Mouse (Mus musculus) stomach, embryonic 15.5 days (tissue): ENCODE data around the gene Slc26a9. TPM values are rescaled to one million over a fixed set of nuclear protein-coding genes. Genes with fewer than 3 reads are reported as not detected.

Experiments used
- ATAC-seq: fragments of 200-750 bp; cut with Nextera tagmentation; 2 replicates; pipeline ENCODE4 v1.8.0; 2017; ENCODE audit warnings: low read depth, moderate number of reproducible peaks, moderate TSS enrichment; ENCODE audit not compliant: insufficient read depth, low FRiP score
- H3K27ac ChIP-seq: fragments of 300-500 bp; sonication (generic); 2 replicates; pipeline ENCODE4 v1.5.1; 2015; ENCODE audit warnings: mild to moderate bottlenecking, inconsistent platforms
- H3K27me3 ChIP-seq: fragments of 300-500 bp; sonication (generic); replicated peaks from 2 replicates; pipeline ENCODE4 v1.6.1; 2015; ENCODE audit warnings: inconsistent platforms
- H3K36me3 ChIP-seq: fragments of 300-500 bp; sonication (generic); 2 replicates; pipeline ENCODE4 v1.6.1; 2015; ENCODE audit warnings: inconsistent platforms
- H3K4me1 ChIP-seq: fragments of 300-500 bp; sonication (generic); 2 replicates; pipeline ENCODE4 v1.6.1; 2015; ENCODE audit warnings: inconsistent platforms
- H3K4me2 ChIP-seq: fragments of 300-500 bp; sonication (generic); 2 replicates; pipeline ENCODE4 v1.6.1; 2015; ENCODE audit warnings: mild to moderate bottlenecking, inconsistent platforms
- H3K4me3 ChIP-seq: fragments of 300-500 bp; sonication (generic); replicated peaks from 2 replicates; pipeline ENCODE4 v1.5.1; 2015; ENCODE audit warnings: inconsistent platforms
- H3K9ac ChIP-seq: fragments of 300-500 bp; sonication (generic); 2 replicates; pipeline ENCODE4 v1.6.1; 2015; ENCODE audit warnings: inconsistent platforms
- H3K9me3 ChIP-seq: fragments of 300-500 bp; sonication (generic); 2 replicates; pipeline ENCODE4 v1.6.1; 2016; ENCODE audit warnings: inconsistent platforms
- WGBS: fragments of 180-500 bp; shearing (Covaris S2); methylation state at CpG from one replicate; pipeline ENCODE4 v1.1.7; 2015; 5-methylcytosine and 5-hydroxymethylcytosine counted together
- polyA plus RNA-seq: library from polyadenylated mRNA; unstranded; fragments of >200 nt; fragmentation: Nextera tagmentation; extraction: Ambion mirVana; gene quantifications from 2 replicates; pipeline ENCODE4 v1.2.1, GENCODE M21; 2015

Gene Slc26a9
- polyA plus RNA-seq, 1 experiment from 2014 or later, result 5.1 TPM

DNA sequence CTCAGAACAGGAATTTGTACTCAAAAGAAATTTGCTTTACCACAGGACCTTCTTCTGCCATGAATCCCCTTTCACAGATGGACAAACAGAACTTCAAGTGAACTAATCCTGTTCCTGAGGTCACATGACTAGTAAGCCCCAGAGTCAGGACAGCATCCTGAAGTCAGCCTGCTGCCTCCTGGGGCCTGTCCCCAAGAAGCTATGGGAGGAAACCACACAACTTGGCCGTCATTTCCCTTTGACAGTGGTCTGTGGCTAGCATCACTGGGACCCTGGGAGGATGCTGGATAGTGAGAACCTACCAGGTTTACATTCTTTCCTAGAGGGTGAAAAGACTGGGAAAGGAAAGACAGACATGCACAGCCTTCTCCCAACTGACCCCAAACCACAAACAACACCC is 5.1 kb upstream of the Slc26a9 start:
- Histone ChIP-seq H3K4me3 (no peak overlapping the region), H3K4me1 (0 out of 2 replicates have a peak, but pooled peaks cover 3% of the 10 kb centered on the region), H3K9me3 (no peaks in the 10 kb centered on the region), H3K27me3 (no peaks in the 10 kb centered on the region), H3K9ac (no peak overlapping the region), H3K27ac (no peak overlapping the region), H3K4me2 (no peak overlapping the region), H3K36me3 (no peaks in the 10 kb centered on the region)
- ATAC-seq, result no peak
- 76% methylated on average over 1 of the region's 1 CpGs for WGBS

DNA sequence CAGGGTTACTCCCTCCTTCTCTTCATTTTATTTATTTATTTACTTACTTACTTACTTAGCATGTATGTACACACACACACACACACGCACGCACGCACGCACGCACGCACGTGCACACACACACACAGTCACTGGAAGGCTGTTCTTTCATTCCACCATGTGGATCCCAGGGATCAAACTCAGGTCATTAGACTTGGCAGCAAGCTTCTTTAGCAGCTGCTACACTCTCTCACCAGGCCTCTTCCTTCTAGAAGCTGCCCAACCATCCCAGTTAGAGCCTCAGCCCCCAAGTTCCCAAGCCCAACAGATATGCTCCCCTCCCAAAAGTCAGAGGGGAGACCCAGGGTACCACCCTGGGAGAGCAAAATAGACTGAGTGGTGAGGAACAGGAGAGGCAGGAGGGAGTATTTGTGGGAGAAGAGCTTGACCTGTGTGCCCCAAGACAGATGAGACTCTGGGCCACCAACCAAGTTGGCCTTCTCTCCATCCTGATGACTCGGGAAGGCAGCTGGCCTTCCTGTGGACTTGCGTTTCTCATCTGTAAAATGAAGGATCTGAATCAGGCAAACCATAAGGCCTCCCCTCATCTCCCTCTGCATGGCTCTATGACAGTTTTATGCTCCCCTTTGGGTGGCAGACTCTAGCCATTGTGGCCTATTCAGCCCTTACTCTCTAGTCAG is 4.2 kb upstream of the Slc26a9 start:
- no peak for ATAC-seq
- H3K4me3 ChIP-seq, result no peak overlapping the region
- H3K36me3 ChIP-seq, result no peaks in the 10 kb centered on the region
- H3K9ac ChIP-seq, result no peak overlapping the region
- no peaks in the 10 kb centered on the region for H3K4me1 ChIP-seq
- no peaks in the 10 kb centered on the region for H3K27me3 ChIP-seq
- WGBS, result 84% methylated on average over 9 of the region's 9 CpGs
- no peak overlapping the region for H3K27ac ChIP-seq
- no peak overlapping the region for H3K4me2 ChIP-seq
- no peaks in the 10 kb centered on the region for H3K9me3 ChIP-seq

DNA sequence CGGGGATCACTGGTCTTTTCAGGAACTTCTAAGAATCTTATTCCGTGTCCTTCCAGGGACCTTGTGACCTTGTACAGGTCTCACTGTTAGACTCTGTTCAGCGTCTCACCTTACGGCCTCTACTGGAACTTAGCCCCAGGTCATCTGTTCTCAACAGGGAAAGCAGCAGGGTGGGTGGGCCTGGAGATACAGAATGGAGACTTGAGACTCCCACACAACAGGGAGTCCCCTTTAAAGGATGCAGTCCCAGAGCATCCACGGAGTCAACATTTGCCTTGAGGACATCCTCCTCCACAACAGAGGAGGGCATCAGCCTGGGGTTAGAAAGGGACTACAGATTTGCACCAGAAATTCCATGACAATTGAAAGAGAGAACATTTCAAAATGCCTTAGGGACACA is 1.6 kb downstream of the Slc26a9 start:
- H3K27ac ChIP-seq, result no peak overlapping the region
- no peaks in the 10 kb centered on the region for H3K9me3 ChIP-seq
- no peak for ATAC-seq
- no peaks in the 10 kb centered on the region for H3K4me1 ChIP-seq
- H3K9ac ChIP-seq, result no peak overlapping the region
- WGBS, result 64% methylated on average over 5 of the region's 5 CpGs
- H3K36me3 ChIP-seq, result no peaks in the 10 kb centered on the region
- peak overlapping the region; percentile 8; the same call in 1 of the 2 replicates for H3K4me3 ChIP-seq
- H3K27me3 ChIP-seq, result no peaks in the 10 kb centered on the region
- peak overlapping the region; percentile 35 for H3K4me2 ChIP-seq

DNA sequence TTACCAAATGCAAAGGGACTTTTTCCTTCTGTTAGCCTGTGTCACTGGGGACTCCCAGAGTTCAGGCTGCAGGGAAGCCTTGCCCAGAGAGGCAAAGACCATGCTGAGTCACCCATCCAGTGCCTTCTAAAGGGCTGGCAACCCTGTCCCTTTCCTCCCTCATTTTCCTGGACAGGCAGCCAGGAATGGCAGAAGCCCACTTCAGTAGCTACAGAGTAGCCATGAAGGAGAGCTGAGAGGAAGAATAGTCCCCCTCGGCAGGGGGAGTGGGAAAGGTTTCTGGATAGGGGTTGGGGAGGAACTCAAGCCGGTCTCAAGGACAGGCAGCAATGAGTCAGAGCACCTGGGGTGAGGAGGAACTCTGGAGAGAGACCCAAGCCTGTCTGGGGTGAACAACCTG is 3.9 kb downstream of the Slc26a9 start:
- peaks cover 6% of the 10 kb centered on the region; the same call in 1 of the 2 replicates for H3K4me1 ChIP-seq
- no peak for ATAC-seq
- no peaks in the 10 kb centered on the region for H3K9me3 ChIP-seq
- H3K36me3 ChIP-seq, result no peaks in the 10 kb centered on the region
- 53% methylated on average over 2 of the region's 2 CpGs for whole genome bisulfite sequencing
- no peak overlapping the region for H3K27ac ChIP-seq
- H3K9ac ChIP-seq, result no peak overlapping the region
- H3K27me3 ChIP-seq, result no peaks in the 10 kb centered on the region
- no peak overlapping the region for H3K4me3 ChIP-seq
- H3K4me2 ChIP-seq, result no peak overlapping the region

GRCm38 (mm10) chr1:131748636-131749035 is 4.8 kb downstream of the Slc26a9 start:
- 72% methylated on average over 2 of the region's 2 CpGs for WGBS
- no peaks in the 10 kb centered on the region for H3K27me3 ChIP-seq

GRCm38 (mm10) chr1:131749706-131750545 is 6.1 kb downstream of the Slc26a9 start:
- no peaks in the 10 kb centered on the region for H3K27me3 ChIP-seq
- no peak overlapping the region for H3K9ac ChIP-seq
- no peaks in the 10 kb centered on the region for H3K9me3 ChIP-seq
- no peak for ATAC-seq
- peaks cover 12% of the 10 kb centered on the region; the same call in 1 of the 2 replicates for H3K4me1 ChIP-seq
- H3K4me3 ChIP-seq, result no peak overlapping the region
- H3K4me2 ChIP-seq, result no peak overlapping the region
- no peaks in the 10 kb centered on the region for H3K36me3 ChIP-seq
- WGBS, result 74% methylated on average over 15 of the region's 15 CpGs
- no peak overlapping the region for H3K27ac ChIP-seq

More at GRCm38 (mm10) chr1:131748636-131749035, 4.8 kb downstream of the Slc26a9 start:
- ATAC-seq, result no peak
- Histone ChIP-seq H3K4me2 (no peak overlapping the region), H3K27ac (no peak overlapping the region), H3K4me1 (peaks cover 8% of the 10 kb centered on the region; the same call in 1 of the 2 replicates), H3K9me3 (no peaks in the 10 kb centered on the region), H3K36me3 (no peaks in the 10 kb centered on the region), H3K9ac (no peak overlapping the region), H3K4me3 (no peak overlapping the region)

- ATAC-seq, result no peak
- no peaks in the 10 kb centered on the region for H3K9me3 ChIP-seq
- H3K27ac ChIP-seq, result no peak overlapping the region
- peaks cover 12% of the 10 kb centered on the region; the same call in 1 of the 2 replicates for H3K4me1 ChIP-seq
- H3K36me3 ChIP-seq, result no peaks in the 10 kb centered on the region
- WGBS, result 84% methylated on average over 3 of the region's 3 CpGs
- H3K9ac ChIP-seq, result no peak overlapping the region
- no peak overlapping the region for H3K4me2 ChIP-seq
- H3K4me3 ChIP-seq, result no peak overlapping the region
- no peaks in the 10 kb centered on the region for H3K27me3 ChIP-seq
Measured at GRCm38 (mm10) chr1:131751181-131751890, 7.5 kb downstream of the Slc26a9 start.

- H3K36me3 ChIP-seq, result no peaks in the 10 kb centered on the region
- no peak overlapping the region for H3K27ac ChIP-seq
- WGBS, result 59% methylated on average over 10 of the region's 10 CpGs
- no peaks in the 10 kb centered on the region for H3K27me3 ChIP-seq
- no peak; the same call in 1 of the 2 replicates for ATAC-seq
- H3K9ac ChIP-seq, result no peak overlapping the region
- H3K4me1 ChIP-seq, result peaks cover 12% of the 10 kb centered on the region; the same call in 1 of the 2 replicates
- no peaks in the 10 kb centered on the region for H3K9me3 ChIP-seq
- no peak overlapping the region for H3K4me3 ChIP-seq
- H3K4me2 ChIP-seq, result no peak overlapping the region
Measured at GRCm38 (mm10) chr1:131751891-131752311, 8.1 kb downstream of the Slc26a9 start.

- no peak for ATAC-seq
- Histone ChIP-seq H3K4me3 (no peak overlapping the region), H3K27ac (0 out of 2 replicates have a peak overlapping the region, but pooled peaks have one; percentile 7), H3K9me3 (no peaks in the 10 kb centered on the region), H3K9ac (no peak overlapping the region), H3K36me3 (no peaks in the 10 kb centered on the region), H3K4me2 (no peak overlapping the region), H3K27me3 (no peaks in the 10 kb centered on the region), H3K4me1 (peaks cover 12% of the 10 kb centered on the region; the same call in 1 of the 2 replicates)
- WGBS, result 56% methylated on average over 3 of the region's 3 CpGs
Measured at GRCm38 (mm10) chr1:131754212-131754829, 10.5 kb downstream of the Slc26a9 start.

- Histone ChIP-seq H3K4me2 (no peak overlapping the region), H3K4me1 (peaks cover 12% of the 10 kb centered on the region; the same call in 1 of the 2 replicates), H3K9me3 (no peaks in the 10 kb centered on the region), H3K9ac (no peak overlapping the region), H3K27me3 (no peaks in the 10 kb centered on the region), H3K27ac (0 out of 2 replicates have a peak overlapping the region, but pooled peaks have one; percentile 7), H3K36me3 (no peaks in the 10 kb centered on the region), H3K4me3 (no peak overlapping the region)
- no peak for ATAC-seq
- WGBS, result 90% methylated on average over 4 of the region's 4 CpGs
Measured at GRCm38 (mm10) chr1:131754916-131755315, 11.1 kb downstream of the Slc26a9 start.

- Histone ChIP-seq H3K27ac (no peak overlapping the region), H3K9me3 (no peaks in the 10 kb centered on the region)
- 90% methylated on average over 6 of the region's 6 CpGs for WGBS
Measured at GRCm38 (mm10) chr1:131757211-131757610, 13.4 kb downstream of the Slc26a9 start.

More at GRCm38 (mm10) chr1:131757211-131757610, 13.4 kb downstream of the Slc26a9 start:
- Histone ChIP-seq H3K36me3 (no peaks in the 10 kb centered on the region), H3K27me3 (no peaks in the 10 kb centered on the region), H3K4me2 (no peak overlapping the region), H3K4me1 (peaks cover 11% of the 10 kb centered on the region; the same call in 1 of the 2 replicates), H3K4me3 (no peak overlapping the region), H3K9ac (no peak overlapping the region)
- ATAC-seq, result no peak
